Mouse (Mus musculus) ES-Bruce4 (cell line): ENCODE measurements at regions not wholly inside any gene's neighbourhood (a gene's known extent, or its start where the extent isn't known, plus 50 kb on each side); places are given as distances from the start of the nearest gene placed in this dataset.

Experiments
- CTCF ChIP-seq: IDR thresholded peaks from one replicate; pipeline ENCODE4 v1.8.1; 2011; ENCODE audit warnings: low read depth, low read length
- POLR2A ChIP-seq: IDR thresholded peaks from one replicate; pipeline ENCODE4 v1.8.1; 2011; ENCODE audit warnings: low read length; ENCODE audit not compliant: insufficient read depth

- TF ChIP-seq CTCF = no peak
- TF ChIP-seq POLR2A = no peak
These were observed 158.6 kb upstream of the Csf3r start for GRCm38 (mm10) chr4:125865728-125866127.
